Mouse (Mus musculus): ENCODE measurements around the gene Arhgef7.

GRCm38 (mm10) chr8:11813801-11814200, 86.3 kb downstream of the Arhgef7 start:
- no peak for TF ChIP-seq CHD2 (IDR thresholded peaks at IDR 0.05; ENCODE audit: low read depth, low read length)
- no peak for TF ChIP-seq HCFC1 (IDR thresholded peaks at IDR 0.05; ENCODE audit: borderline replicate concordance, insufficient read depth, low read length)
